Mouse (Mus musculus): ENCODE results near the gene Gm5269.

The Gm5269 gene

DNA sequence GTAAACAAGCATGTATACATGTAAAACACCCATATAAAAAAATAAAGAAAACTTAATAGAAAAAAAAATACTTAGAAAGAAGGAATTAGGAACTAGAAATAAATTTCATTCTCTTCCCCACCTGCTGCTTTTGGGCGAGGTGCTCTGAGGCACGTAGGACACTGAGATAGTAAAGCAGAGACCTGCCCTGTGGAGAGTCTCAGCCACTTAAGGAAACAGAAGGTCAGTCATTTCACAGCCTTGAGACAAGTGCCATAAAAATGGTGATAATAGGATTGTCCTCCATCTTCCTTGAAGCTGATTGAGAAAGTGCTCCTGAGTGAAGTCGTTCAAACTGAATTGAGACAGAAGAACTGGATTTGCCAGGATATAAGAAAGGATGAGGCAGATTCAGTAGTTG is 12.6 kb downstream of the Gm5269 start:
- DNase-seq (ENCODE audit: low spot score in 2 of 2): no peak

DNA sequence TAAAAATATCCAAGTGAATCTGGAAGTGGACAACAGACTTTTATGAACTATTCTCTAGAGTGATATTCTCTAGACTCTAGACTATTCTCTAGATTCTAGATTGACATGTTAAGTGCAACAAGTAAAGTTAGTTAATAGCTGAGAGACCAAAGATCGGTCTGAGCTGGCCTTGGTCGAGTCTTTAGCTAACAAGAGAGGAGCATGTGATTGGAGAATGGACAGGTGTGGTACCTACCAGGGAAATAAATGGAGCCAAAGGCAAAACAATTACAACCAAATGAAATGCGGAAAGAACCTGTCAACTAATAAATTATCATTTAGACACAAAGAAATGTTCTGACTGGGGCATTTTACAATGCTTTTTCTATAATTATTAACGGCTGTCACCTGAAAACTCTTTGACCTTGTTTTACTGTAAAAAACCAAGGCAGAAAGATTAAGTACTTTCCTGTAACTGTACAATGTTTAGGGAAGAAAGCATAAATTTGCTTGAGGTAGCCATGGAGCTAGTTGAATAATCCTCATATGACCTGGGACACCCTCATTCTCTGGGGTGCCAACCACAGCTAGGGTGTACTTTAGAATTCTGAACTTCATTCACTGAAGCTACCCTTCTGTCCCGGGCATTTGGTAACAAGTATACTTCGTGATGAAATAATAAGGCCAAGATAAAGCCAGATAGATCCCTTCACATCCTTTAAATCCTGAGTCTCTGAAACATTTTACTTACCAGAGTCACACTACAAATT is 13.4 kb downstream of the Gm5269 start:
- no peak for DNase-seq (ENCODE audit: low spot score in 2 of 2)

DNA sequence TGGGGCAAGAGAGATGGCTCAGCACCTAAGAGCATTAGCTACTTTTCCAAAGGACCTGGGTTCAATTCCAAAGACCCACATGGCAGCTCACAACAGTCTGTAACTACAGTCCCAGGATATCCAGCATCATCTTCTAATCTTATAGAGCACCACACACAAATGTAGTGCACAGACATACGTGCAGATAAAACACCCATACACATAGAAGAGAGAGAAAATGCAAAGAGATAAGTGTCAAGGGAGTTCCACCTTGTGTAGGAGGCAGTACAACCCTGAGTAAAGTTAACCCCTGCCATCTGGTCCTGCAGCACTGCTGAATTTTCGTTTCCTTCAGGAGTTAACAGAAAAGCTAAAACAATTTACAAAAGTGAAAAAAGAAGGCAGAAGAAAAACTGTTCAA is 14.4 kb downstream of the Gm5269 start:
- no peak for DNase-seq (ENCODE audit: low spot score in 2 of 2)

DNA sequence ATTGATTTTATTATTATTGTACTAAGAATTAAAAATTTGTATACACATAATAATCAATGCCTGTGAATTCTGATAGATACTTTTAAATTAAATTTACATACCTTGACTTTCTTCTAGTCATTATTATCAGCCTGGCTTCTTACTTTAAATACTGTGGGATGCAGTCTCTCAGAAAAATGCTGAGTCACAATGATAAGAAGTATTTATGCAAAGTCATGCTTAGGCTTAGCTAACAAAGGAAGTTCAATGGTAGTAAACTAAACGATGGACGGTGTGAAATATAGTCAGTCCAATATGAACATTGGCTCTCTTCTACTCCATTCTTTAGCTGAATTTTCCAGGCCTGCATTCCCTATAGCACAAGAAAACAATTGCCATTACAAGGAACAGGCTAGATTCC is 16.8 kb downstream of the Gm5269 start:
- no peak for DNase-seq (ENCODE audit: low spot score in 2 of 2)

DNA sequence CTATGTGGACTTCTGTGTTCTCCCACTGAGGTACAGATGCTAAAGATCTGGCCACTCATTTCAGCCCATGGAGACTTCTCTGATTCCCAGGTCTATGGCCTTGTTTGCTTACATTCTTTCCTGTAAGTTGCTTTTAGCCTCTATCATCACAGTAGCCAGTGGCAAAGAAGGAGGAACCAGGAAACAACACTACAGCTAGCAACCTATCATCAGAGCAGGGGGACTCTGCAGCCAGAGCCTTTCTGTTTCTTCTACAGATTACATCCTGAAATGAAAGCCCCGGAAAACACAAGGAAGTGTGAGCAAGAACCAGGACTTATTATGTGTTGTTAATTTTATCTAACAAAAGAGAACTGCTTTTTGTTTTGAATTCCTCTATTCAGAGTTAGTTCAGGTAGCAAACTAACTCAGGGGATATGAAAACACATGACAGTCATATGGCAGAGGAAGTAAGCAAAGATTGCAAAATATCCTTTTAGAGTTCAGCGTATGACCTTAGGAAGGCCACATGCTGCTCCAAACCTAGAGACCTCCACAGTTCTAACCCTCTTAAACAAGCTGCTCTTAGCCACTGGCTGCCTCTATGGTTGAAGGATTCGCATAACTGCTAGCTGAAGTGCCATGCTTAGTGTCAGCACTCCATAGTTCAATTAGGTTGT is 21.5 kb downstream of the Gm5269 start:
- DNase-seq (ENCODE audit: low spot score in 2 of 2): no peak

DNA sequence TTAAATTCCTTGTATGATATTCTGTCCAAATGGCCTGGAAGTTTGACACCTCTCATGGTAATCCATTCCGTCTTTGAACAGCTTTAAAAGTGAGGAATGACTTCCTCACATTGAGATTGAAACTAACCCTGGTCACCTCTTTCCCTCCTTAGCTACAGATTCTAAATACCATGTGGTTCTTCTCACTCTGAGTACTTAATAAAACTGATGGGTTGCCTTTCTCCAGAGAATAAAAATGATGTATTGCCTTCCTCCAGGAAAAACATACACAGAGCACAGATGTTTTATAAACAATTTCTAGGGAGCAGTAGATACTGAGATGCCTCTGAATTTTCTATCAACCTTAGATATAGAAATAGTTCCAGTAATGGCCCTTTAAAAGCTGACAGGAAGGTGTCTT is 22.0 kb downstream of the Gm5269 start:
- no peak for DNase-seq (ENCODE audit: low spot score in 2 of 2)

DNA sequence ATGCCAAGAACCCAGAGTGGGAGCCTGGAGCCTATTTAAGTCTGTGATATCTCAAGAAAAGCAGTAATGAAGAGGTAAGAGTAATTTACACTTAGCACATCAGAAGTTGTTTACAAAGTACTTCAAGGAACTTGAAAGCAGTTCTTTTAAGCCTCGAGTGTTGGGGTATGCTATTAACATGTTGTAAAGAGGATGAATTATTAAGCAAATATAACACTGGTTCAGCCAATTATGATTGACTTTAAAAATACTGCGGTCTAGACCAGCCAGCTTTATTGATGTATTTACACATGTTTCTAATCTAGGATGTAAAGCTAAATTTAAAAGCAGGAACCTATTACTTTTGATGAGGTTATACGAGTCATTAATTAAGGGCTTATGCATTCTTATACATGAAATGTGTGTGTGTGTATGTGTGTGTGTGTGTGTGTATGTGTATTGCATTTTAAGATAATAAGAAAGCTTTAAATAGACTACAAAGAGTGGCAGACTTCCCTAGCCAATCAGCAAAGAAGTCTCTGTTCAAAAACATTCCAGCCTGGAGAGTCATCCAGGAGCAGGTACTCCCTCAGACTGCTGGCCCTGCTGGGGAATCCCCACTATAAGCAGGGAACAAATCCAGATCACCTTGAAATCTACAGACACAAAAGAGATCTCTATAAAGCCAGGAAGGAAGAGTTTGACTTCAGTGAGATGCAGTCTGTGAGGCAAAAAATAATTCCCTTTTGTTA is 23.6 kb downstream of the Gm5269 start:
- DNase-seq (ENCODE audit: low spot score in 2 of 2): no peak

DNA sequence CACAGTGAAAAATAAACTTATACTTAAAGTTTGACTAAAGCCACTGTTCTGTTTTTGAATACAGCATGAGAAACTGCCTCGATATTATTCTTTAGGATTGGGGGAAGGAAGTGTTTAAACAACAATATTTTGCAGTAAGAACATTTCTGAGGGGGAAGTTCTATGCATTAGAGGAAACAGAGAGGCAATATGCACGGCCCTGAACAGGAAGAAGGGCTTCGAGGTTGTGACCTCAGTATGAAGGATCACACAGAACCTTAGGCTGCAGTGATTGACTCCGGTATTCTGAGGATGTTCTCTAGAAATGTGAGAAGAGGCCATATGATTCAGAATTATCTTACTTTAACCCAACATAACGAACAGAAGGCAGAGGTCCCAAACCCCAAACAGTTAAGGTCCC is 24.3 kb downstream of the Gm5269 start:
- DNase-seq (ENCODE audit: low spot score in 2 of 2): no peak

DNA sequence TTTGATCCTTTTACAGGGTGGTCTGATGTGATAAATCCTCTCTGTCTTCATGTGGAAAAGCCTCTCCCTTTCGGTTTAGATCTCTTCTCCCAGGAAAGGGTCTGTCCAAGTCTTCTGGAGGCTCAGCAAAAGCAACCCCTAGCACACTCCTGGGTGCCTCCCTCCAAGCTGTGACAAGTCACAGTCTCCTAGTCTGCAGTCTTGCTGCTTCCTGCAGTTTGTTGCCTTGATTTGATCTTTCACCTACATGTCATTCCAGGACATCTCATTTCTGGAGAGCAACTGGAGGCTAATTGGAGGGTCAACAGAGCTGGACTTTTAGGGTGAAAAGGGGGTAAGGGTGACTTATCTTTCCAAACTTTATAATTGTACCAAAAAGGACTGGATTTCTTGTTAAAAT is 24.8 kb downstream of the Gm5269 start:
- DNase-seq (ENCODE audit: low spot score in 2 of 2): no peak

DNA sequence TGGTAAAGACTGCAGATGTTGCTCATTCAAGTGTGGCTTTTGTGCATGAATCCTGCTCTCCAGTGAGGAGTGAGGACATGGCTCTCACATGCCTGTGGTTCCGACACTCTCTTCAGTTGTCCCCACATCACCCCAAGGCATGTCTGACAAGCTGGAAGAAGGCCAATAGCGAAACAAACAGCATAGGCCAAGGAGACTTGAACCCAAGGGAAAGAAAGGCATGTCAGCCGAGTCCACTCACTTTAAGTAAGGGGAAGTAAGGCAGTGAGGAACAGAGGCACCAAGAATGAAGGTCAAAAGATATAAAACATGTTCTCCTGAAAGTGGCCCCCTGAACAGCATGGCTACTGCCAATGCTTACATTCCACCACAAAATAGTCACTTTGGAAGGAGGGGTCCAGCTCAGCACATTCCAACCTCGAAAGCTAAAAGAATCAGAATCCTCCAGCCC is 25.5 kb downstream of the Gm5269 start:
- DNase-seq (ENCODE audit: low spot score in 2 of 2): no peak

DNA sequence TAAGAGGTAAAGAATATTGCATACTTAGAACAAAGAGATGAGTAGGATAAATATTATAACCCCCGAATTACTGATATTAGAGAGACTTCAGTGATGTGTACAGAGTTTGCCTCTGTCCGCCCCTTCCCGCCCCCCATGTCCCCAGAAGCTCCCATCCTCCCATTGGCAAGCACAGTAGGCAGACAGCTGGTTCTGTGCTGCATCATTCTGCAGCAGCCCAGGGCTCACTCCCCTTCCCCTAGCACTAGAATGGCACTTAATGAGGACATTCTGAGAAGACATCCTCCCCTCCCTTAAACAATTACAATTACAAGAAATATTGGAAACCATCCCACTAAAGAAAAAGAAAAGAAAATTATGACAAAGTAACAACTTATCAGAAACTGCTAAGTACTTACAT is 26.4 kb downstream of the Gm5269 start:
- no peak for DNase-seq (ENCODE audit: low spot score in 2 of 2)

DNA sequence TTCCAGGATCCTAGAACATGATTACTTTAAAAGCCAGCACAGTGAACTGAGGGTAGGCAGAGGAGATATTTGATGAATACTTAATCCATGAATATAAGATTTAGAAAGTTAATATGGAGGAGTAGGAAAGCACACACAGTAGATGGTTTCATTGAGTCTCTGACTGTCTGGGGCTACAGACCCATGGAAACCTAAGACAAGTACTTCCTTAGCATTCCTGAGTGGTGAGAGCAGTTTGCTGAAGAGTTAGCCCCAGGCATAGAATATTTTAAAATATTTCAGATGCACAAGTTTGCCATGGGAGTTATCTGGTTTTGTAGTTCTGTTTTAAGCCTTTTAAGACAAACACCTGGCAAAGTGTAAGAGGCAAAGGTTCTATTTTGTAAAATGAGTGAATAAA is 28.9 kb downstream of the Gm5269 start:
- no peak for DNase-seq (ENCODE audit: low spot score in 2 of 2)

DNA sequence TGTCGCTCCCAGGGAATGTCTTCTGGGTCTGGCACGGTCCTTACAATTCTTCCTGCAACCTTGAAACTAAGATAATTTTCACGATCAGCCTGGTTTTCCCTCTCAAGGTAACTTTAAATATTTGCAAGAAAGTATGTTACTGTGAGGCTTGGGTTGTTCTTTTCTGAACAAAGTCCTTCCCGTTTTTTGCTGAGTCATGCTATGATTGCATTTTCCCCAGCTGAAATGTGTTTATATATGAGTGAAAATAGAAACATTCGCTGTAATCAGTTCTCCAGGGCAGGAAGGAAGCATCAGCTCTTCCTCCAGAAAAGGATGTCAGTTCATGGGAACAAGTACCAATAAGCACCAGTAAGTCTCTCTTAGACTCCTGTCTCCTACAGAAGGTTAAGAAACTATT is 29.7 kb downstream of the Gm5269 start:
- no peak for DNase-seq (ENCODE audit: low spot score in 2 of 2)

DNA sequence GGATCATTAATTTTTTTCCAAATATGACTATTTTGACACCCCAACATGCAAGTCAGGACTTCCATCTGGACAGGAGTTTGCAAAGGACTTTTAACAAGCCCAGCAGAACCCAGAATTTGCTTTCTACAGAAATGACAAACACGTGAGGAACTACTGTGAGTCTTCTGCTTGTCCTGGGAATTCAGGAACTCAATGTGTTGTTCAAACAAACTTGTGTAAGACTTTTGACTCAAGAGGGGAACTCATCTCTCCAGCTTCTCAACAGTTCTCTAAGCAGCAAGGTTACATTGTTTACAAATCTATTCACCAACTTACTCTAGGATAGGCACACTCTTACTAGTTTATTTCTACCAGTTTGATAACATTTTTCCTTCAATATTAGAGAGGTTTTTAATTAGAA is 32.0 kb downstream of the Gm5269 start:
- no peak for DNase-seq (ENCODE audit: low spot score in 2 of 2)

DNA sequence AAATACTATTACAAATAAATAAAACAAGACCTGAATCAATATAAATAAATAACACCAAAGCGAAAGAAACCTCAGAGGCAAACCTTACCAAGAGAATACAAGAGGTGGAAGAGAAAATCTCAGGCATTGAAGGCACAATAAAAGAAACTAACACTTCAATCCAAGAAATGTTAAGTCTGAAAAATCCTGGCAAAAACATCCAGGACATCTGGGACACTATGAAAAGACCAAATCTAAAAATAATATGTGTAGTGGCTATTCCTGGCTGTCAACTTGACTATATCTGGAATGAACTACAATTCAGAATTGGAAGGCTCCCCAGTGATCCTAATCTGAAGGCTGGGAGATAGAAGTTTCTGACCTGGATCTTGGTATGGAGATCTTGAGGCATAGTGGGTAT is 44.6 kb downstream of the Gm5269 start:
- DNase-seq (ENCODE audit: low spot score in 2 of 2): no peak
